Mouse (Mus musculus): ENCODE data around the gene Acvr1. TPM values are rescaled to one million over a fixed set of nuclear protein-coding genes. Genes with fewer than 3 reads are reported as not detected.
A peak's percentile ranks its signal among the peaks of the same experiment; 100 is the strongest.

Acvr1 gene
- polyA plus RNA-seq, 1 experiment from 2014 or later = 5.0 TPM

GRCm38 (mm10) chr2:58443163-58443562 is 123.8 kb downstream of the Acvr1 start:
- no peak for TF ChIP-seq CTCF (IDR thresholded peaks at IDR 0.05; ENCODE audit: low read depth)
- no peak for TF ChIP-seq EP300 (optimal IDR thresholded peaks at IDR 0.05)
- Histone ChIP-seq H3K36me3 (ENCODE audit: control insufficient read depth, insufficient read depth, low read length) (peaks cover 5% of the 10 kb centered on the region), H3K27me3 (ENCODE audit: control insufficient read depth, insufficient read depth, low read length) (no peaks in the 10 kb centered on the region), H3K4me1 (replicated peaks; ENCODE audit: control insufficient read depth, insufficient read depth) (no peaks in the 10 kb centered on the region), H3K9ac (ENCODE audit: low read length) (no peak overlapping the region), H3K4me2 (replicated peaks; ENCODE audit: low read depth) (no peak overlapping the region), H3K9me3 (ENCODE audit: control insufficient read depth, low read length) (no peaks in the 10 kb centered on the region), H3K4me3 (ENCODE audit: low read depth, low read length) (no peak overlapping the region), H3K27ac (replicated peaks) (no peak overlapping the region)
- DNase-seq (ENCODE audit: low spot score) (peak; percentile 10), ATAC-seq (ENCODE audit: low FRiP score, low TSS enrichment) (no peak)
- 74% methylated on average over 4 of the region's 4 CpGs for WGBS

DNA sequence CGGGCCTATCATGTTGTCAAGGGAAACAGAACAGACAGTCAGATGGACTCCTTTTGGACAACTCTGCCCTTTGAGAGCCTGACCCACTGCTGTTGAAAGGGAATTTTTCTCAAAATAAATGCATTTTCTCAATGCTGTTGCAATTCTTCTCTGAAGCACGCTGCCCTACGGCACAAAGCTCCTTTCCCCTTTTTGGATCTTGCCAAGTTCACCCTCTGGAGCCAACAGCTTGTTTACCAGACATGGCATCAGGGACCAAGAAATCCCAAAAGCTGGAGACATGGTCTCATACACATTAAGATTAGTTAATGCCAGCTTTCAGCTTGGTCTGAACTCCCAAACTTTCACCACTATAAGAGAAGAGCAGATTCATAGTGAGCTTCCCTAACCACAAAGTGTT is 130.0 kb downstream of the Acvr1 start:
- H3K4me1 ChIP-seq (replicated peaks; ENCODE audit: control insufficient read depth, insufficient read depth) = no peaks in the 10 kb centered on the region
- no peak overlapping the region for H3K9ac ChIP-seq (ENCODE audit: low read length)
- no peaks in the 10 kb centered on the region for H3K9me3 ChIP-seq (ENCODE audit: control insufficient read depth, low read length)
- H3K4me3 ChIP-seq (ENCODE audit: low read depth, low read length) = no peak overlapping the region
- H3K27ac ChIP-seq (replicated peaks) = no peak overlapping the region
- 80% methylated on average over 3 of the region's 3 CpGs for WGBS
- TF ChIP-seq CTCF (IDR thresholded peaks at IDR 0.05; ENCODE audit: low read depth) (no peak), EP300 (optimal IDR thresholded peaks at IDR 0.05) (no peak)
- DNase-seq (ENCODE audit: low spot score) (peak; percentile 7), ATAC-seq (ENCODE audit: low FRiP score, low TSS enrichment) (no peak)
- no peaks in the 10 kb centered on the region for H3K27me3 ChIP-seq (ENCODE audit: control insufficient read depth, insufficient read depth, low read length)
- H3K4me2 ChIP-seq (replicated peaks; ENCODE audit: low read depth) = no peak overlapping the region
- H3K36me3 ChIP-seq (ENCODE audit: control insufficient read depth, insufficient read depth, low read length) = no peaks in the 10 kb centered on the region; the same call in 1 of the 2 replicates

- WGBS = 90% methylated on average over 13 of the region's 13 CpGs
- no peak for DNase-seq (ENCODE audit: low spot score)
- no peaks in the 10 kb centered on the region for H3K27me3 ChIP-seq (ENCODE audit: control insufficient read depth, insufficient read depth, low read length)
- no peak for ATAC-seq (ENCODE audit: low FRiP score, low TSS enrichment)
- no peaks in the 10 kb centered on the region for H3K4me1 ChIP-seq (replicated peaks; ENCODE audit: control insufficient read depth, insufficient read depth)
- TF ChIP-seq CTCF (IDR thresholded peaks at IDR 0.05; ENCODE audit: low read depth) (no peak), EP300 (optimal IDR thresholded peaks at IDR 0.05) (no peak)
- no peak overlapping the region for H3K9ac ChIP-seq (ENCODE audit: low read length)
- H3K4me2 ChIP-seq (replicated peaks; ENCODE audit: low read depth) = no peak overlapping the region
- no peak overlapping the region; the same call in 1 of the 2 replicates for H3K27ac ChIP-seq (replicated peaks)
- H3K36me3 ChIP-seq (ENCODE audit: control insufficient read depth, insufficient read depth, low read length) = no peaks in the 10 kb centered on the region; the same call in 1 of the 2 replicates
- H3K9me3 ChIP-seq (ENCODE audit: control insufficient read depth, low read length) = no peaks in the 10 kb centered on the region
- H3K4me3 ChIP-seq (ENCODE audit: low read depth, low read length) = no peak overlapping the region
Observed at GRCm38 (mm10) chr2:58435507-58435906, 131.4 kb downstream of the Acvr1 start.

DNA sequence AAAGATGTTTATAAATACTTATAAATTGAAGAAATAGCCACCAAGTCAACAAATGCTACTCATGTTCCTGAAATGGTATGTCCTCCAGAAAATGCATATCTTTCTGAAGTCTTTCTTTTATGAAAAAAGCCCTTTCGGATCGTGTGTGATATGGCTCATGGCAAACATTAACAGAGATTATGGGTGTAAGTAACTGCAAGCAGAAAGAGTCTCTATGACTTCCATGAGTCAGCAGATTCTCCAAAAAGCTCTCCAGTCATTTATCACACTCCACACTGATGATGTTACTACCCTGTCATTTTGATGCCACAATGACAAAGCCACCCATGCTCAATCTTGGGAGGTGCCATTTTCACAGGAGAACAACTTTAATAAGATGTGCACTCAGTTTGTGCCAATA is 132.5 kb downstream of the Acvr1 start:
- no peak for ATAC-seq (ENCODE audit: low FRiP score, low TSS enrichment)
- no peak overlapping the region for H3K4me3 ChIP-seq (ENCODE audit: low read depth, low read length)
- H3K9me3 ChIP-seq (ENCODE audit: control insufficient read depth, low read length) = no peaks in the 10 kb centered on the region
- H3K4me1 ChIP-seq (replicated peaks; ENCODE audit: control insufficient read depth, insufficient read depth) = no peaks in the 10 kb centered on the region
- no peaks in the 10 kb centered on the region; the same call in 1 of the 2 replicates for H3K36me3 ChIP-seq (ENCODE audit: control insufficient read depth, insufficient read depth, low read length)
- H3K9ac ChIP-seq (ENCODE audit: low read length) = no peak overlapping the region
- DNase-seq (ENCODE audit: low spot score) = no peak
- no peak overlapping the region for H3K27ac ChIP-seq (replicated peaks)
- H3K4me2 ChIP-seq (replicated peaks; ENCODE audit: low read depth) = no peak overlapping the region
- no peak for TF ChIP-seq EP300 (optimal IDR thresholded peaks at IDR 0.05)
- no peak for TF ChIP-seq CTCF (IDR thresholded peaks at IDR 0.05; ENCODE audit: low read depth)
- no peaks in the 10 kb centered on the region for H3K27me3 ChIP-seq (ENCODE audit: control insufficient read depth, insufficient read depth, low read length)
- WGBS = 27% methylated on average over 2 of the region's 2 CpGs

- 34% methylated on average over 2 of the region's 2 CpGs for WGBS
- Histone ChIP-seq H3K9ac (ENCODE audit: low read length) (no peak overlapping the region), H3K4me1 (replicated peaks; ENCODE audit: control insufficient read depth, insufficient read depth) (no peaks in the 10 kb centered on the region), H3K9me3 (ENCODE audit: control insufficient read depth, low read length) (no peaks in the 10 kb centered on the region), H3K27me3 (ENCODE audit: control insufficient read depth, insufficient read depth, low read length) (no peaks in the 10 kb centered on the region), H3K27ac (replicated peaks) (no peak overlapping the region), H3K36me3 (ENCODE audit: control insufficient read depth, insufficient read depth, low read length) (no peaks in the 10 kb centered on the region), H3K4me3 (ENCODE audit: low read depth, low read length) (no peak overlapping the region), H3K4me2 (replicated peaks; ENCODE audit: low read depth) (no peak overlapping the region)
- no peak for TF ChIP-seq CTCF (IDR thresholded peaks at IDR 0.05; ENCODE audit: low read depth)
- no peak for TF ChIP-seq EP300 (optimal IDR thresholded peaks at IDR 0.05)
- ATAC-seq (ENCODE audit: low FRiP score, low TSS enrichment) (peak; percentile 96), DNase-seq (ENCODE audit: low spot score) (peak; percentile 24)
Observed at GRCm38 (mm10) chr2:58433317-58433716, 133.6 kb downstream of the Acvr1 start.

DNA sequence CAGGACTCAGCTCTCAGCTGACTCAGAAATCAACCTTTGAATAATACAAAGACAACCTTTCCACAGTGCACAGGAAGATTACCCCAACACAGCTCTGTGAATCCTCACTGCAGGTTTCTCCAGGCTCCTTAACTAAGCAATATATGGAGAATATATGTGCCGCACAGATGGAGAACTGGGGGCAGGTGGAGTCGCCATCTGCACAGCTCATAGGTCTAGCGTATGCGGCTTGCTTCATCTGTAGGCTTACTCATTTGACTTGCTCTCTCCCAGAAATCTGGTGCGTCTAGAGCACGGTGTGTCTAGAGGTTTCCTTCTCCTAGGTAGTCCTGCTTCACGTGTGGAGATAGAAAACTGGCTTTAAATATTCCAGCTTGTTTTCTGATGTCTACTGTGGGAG is 134.7 kb downstream of the Acvr1 start:
- H3K36me3 ChIP-seq (ENCODE audit: control insufficient read depth, insufficient read depth, low read length) = no peaks in the 10 kb centered on the region
- H3K27ac ChIP-seq (replicated peaks) = no peak overlapping the region
- H3K4me2 ChIP-seq (replicated peaks; ENCODE audit: low read depth) = no peak overlapping the region
- no peaks in the 10 kb centered on the region for H3K9me3 ChIP-seq (ENCODE audit: control insufficient read depth, low read length)
- H3K4me1 ChIP-seq (replicated peaks; ENCODE audit: control insufficient read depth, insufficient read depth) = no peaks in the 10 kb centered on the region
- H3K4me3 ChIP-seq (ENCODE audit: low read depth, low read length) = no peak overlapping the region
- H3K27me3 ChIP-seq (ENCODE audit: control insufficient read depth, insufficient read depth, low read length) = no peaks in the 10 kb centered on the region
- H3K9ac ChIP-seq (ENCODE audit: low read length) = no peak overlapping the region
- 94% methylated on average over 7 of the region's 7 CpGs for WGBS
- TF ChIP-seq CTCF (IDR thresholded peaks at IDR 0.05; ENCODE audit: low read depth) (no peak), EP300 (optimal IDR thresholded peaks at IDR 0.05) (no peak)
- DNase-seq (ENCODE audit: low spot score) (no peak), ATAC-seq (ENCODE audit: low FRiP score, low TSS enrichment) (no peak)
